In the genomic region with DNA sequence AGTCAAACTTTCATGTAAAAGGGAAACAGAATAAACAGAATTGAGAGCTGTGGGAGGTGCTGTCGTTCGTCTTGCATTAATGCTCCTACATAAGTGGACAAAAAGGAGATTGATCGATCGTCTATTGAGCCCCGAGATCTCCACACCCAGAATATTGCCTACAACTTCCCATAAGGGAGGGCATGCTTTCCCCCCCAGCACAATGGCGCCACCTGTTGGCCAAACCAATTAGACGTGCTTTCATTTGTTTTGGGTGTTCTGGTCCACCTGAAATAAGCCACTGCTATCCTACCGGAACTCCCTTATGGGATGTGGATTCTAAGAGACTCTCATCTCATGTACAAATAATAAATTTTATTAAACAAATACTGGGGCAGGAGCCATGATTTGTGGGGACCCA, we compare ENCODE assay signal across 9 mouse cellular contexts.
A peak's percentile ranks its signal among the peaks of the same experiment; 100 is the strongest.
DNase-seq lines count a peak whose midpoint lies in the region; ATAC-seq lines count a peak whose summit lies in the region.
"Had no signal": no experiment of that assay in that cellular context is flagged by ENCODE, and none has a peak within 500 bp of the region (broad histone marks: within the 10 kb centered on the region; RNA-seq: fewer than 3 reads in every experiment).

No protein-coding gene starts in this region.

- DNase-seq in urinary bladder, adult 2 months (ENCODE audit: low spot score): peak; percentile 31
- no peak for DNase-seq in urinary bladder, postnatal 10 days (ENCODE audit: low spot score)
- DNase-seq in brain, adult 2 months (ENCODE audit: low read depth, low spot score): peak; percentile 86
- DNase-seq in frontal cortex, postnatal 25 days (ENCODE audit: low spot score in 2 of 2): peak; percentile 51 to 53
- DNase-seq in kidney, postnatal 4 days: peak; percentile 41 to 61
- peak; percentile 59 for DNase-seq in lung, postnatal 10 days
- DNase-seq in skeletal muscle tissue, adult 2 months (ENCODE audit: low read depth, low spot score): peak; percentile 47

- no peak for ATAC-seq in intestine, embryonic 16.5 days

- H3K27me3 ChIP-seq in intestine, embryonic 16.5 days (replicated peaks; ENCODE audit: control insufficient read depth, insufficient read depth, low read length): no peaks in the 10 kb centered on the region
- H3K27me3 ChIP-seq: heart, embryonic 15.5 days had no signal

- 56% methylated on average over 8 of the region's 8 CpGs for WGBS in intestine, embryonic 16.5 days

- no peaks in the 10 kb centered on the region for H3K9me3 ChIP-seq in intestine, embryonic 16.5 days (ENCODE audit: control insufficient read depth, low read length)
- H3K9me3 ChIP-seq: heart, embryonic 15.5 days had no signal

- no peak overlapping the region for H3K9ac ChIP-seq in intestine, embryonic 16.5 days (ENCODE audit: low read depth, low read length)
- H3K9ac ChIP-seq: heart, embryonic 15.5 days had no signal

- H3K4me1 ChIP-seq in intestine, embryonic 16.5 days (ENCODE audit: control insufficient read depth, insufficient read depth, low read length): no peaks in the 10 kb centered on the region
- H3K4me1 ChIP-seq: heart, embryonic 15.5 days had no signal

- no peak overlapping the region for H3K27ac ChIP-seq in intestine, embryonic 16.5 days (ENCODE audit: low read length)
- H3K27ac ChIP-seq: heart, embryonic 15.5 days had no signal

- no peaks in the 10 kb centered on the region for H3K36me3 ChIP-seq in intestine, embryonic 16.5 days (ENCODE audit: control insufficient read depth, insufficient read depth, low read length)
- H3K36me3 ChIP-seq: heart, embryonic 15.5 days had no signal

- no peak overlapping the region for H3K4me3 ChIP-seq in intestine, embryonic 16.5 days (ENCODE audit: low read length)
- H3K4me3 ChIP-seq: heart, embryonic 15.5 days had no signal

- no peak overlapping the region for H3K4me2 ChIP-seq in intestine, embryonic 16.5 days (ENCODE audit: low read depth, low read length)
- H3K4me2 ChIP-seq: heart, embryonic 15.5 days had no signal
